Mouse (Mus musculus): ENCODE measurements around the gene Lrrc74a. TPM values are rescaled to one million over a fixed set of nuclear protein-coding genes. Genes with fewer than 3 reads are reported as not detected.

Lrrc74a gene
- not detected for total RNA-seq (2021)
- long read RNA-seq, experiment 1: 0 reads
- long read RNA-seq, experiment 2: 0 reads

DNA sequence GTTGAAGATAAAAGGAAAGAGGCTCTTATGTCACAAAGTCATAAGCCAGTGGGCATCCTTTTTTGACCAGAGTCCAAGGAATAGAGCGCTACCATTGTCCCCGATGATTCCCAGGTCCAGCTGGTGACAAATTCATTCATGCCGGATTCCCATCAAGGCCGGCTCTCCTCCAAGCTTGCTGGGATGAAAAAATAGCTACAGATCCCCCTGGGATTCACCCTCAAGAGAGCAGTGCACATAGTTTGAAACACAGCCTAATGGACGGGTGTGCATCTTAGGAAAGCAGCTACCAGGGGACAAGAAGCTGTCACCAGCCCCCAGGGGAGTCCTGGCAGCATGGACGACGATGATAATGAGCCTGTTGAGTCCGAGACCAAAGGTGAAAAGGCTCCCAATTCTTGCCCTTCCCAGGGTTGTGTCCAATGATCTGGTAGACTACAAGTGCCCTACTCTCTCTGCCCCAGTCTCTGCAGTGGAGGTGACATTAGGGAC, at the start of gene Lrrc74a:
TSS of gene Lrrc74a (plus strand) at position 51 of the 492 bp plus-strand sequence.
- DNase-seq (ENCODE audit: low spot score): no peak

DNA sequence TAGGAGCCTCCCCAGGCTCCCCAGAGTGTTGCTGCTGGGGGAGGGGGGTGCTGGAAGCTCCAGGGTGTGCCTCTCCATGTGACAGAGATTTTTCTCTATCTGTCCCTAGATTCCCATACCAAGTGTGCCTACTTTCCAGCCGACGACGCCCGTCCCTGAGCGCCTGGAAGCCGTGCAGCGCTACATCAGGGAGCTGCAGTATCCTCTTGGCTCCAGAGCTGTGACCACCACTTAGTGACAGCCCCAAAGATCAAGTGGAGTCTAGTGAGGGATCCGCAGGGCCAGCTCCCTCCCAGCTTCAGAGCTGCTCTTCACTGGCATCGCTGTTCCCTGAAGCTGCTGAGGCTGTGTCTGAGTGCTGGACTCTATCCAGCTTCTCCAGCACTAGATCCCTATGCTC, 48.9 kb upstream of the Lrrc74a start:
- DNase-seq (ENCODE audit: low spot score): no peak

DNA sequence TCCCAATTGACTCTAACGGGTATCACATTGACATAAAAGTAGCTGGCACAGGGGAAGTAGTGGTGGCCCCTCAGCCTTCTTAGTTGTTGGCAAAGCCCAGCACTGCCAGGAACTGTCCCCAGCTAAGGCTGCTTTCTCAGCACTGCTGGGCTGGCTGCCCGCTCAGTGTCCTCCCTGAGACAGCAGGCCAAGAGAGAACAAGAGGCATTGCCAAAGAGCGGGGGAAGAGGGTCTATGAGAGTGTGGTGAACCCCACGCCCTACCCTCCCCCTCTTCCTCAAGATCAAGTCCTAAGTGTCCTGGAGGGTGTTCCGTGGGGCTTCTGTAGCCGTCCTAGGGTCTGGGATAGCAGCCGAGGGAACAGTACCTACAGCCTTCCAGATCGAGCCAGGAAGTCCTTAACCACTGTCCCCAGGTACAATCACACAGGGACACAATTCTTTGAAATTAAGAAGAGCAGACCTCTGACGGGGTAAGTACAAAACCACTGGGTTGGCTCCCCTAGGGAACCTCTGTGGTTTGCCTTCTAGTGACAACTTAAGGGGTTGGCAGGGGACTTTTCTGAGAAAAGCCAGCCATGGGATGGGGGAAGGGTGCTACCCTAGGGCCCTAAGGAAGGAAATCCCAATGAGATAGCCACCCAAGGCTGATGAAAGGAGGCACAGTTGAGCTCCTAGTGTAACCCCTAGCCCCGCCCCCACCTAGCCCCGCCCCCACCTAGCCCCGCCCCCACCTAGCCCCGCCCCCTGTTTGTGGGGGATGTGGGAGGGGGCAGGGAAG, 47.4 kb upstream of the Lrrc74a start:
- DNase-seq (ENCODE audit: low spot score): no peak

DNA sequence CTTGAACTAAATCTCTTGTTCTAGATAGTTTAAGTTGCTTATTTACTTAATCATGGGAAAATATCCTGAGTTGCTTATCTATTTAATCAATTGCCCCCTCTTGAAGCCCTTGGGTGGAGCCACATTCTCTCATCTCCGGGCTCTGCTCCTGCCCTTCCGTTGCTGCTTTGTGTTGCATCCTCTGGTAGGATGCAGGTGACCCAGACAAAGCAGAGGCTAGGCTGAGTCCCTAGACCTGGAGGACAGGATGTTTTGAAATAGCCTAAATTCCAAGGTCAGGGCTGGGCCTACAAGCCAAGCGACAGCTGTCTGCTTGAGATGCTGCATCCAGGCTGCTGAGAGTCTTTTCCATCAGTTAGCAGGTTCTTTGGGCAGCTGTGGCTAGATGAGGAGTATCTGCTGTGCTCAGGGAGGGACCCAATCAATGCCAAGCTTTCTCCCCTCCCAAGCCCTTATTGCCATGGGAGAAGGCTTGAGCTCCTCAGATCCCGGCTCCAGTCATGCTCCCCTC, 46.7 kb upstream of the Lrrc74a start:
- no peak for DNase-seq (ENCODE audit: low spot score)

DNA sequence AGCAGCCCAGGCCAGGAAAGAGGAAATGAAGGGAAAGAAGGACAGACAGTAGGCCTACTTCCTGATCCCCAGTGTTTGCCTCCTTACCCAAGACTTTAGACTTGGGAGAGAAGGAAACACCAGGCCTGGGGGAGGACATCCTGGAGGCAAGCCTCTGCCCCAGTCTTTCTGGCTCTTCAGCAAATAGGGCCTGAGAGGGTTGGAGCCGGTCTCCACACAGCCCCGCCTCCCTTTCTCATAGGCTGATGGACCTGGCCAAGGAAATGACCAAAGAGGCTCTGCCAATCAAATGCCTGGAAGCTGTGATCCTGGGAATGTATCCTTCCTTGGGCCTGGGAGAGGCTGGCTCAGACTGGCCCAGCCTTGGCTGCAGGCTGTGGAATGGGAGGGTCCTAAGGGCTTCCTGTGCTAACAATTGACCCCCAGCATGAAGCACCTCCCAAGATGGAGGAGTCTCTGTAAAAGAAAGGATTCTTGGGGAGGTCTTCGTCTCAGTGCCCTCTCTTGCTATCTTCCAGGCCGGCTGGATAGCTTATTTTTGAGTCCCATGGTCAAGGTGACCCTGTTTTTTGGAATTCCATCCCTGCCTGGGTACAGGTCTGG, 46.1 kb upstream of the Lrrc74a start:
- no peak for DNase-seq (ENCODE audit: low spot score)

DNA sequence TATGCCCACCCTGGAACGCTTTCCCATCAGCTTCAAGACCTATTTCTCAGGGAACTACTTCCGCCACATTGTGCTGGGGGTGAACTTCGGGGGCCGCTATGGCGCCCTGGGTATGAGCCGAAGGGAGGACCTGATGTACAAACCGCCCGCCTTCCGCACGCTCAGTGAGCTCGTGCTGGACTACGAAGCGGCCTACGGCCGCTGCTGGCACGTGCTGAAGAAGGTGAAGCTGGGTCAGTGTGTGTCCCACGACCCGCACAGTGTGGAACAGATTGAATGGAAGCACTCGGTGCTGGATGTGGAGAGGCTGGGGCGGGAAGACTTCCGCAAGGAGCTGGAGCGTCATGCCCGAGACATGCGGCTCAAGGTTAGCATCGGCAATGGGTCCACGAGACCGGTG, 45.3 kb upstream of the Lrrc74a start:
- DNase-seq (ENCODE audit: low spot score): no peak

DNA sequence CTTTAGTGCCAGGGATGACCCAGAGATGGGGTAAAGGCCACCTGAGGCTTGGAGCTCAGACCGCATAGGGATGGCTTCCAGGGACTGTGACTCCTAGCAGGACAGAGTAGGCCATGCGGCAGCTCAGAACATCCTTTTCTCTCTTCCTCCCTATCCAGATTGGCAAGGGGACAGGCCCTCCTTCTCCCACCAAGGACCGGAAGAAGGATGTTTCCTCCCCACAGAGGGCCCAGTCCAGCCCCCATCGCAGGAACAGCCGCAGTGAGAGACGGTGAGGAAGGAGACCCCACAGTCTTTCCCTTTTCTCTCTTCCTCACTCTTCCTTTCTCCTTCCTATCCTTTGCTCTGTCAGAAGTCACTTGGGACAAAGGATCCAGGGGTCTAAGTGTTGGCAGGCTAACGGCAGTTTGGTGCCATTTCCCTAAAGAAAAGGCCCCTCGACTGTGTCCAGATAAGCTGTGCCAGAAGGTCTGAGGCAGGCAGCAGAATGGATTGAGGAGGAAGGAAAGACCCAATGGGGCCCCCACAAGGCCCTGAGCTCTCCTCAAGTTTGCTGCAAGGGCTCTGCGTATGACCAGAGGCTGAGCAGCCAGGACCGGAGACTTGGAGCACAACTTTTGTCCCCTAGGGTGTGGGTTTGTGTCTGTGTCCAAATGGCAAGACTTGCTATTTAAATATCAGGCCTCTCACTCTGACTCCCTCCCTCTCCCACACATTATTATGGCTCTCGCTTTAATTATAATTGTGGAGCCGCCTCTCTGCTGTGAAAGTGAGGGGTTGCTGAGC, 43.3 kb upstream of the Lrrc74a start:
- DNase-seq (ENCODE audit: low spot score): no peak

DNA sequence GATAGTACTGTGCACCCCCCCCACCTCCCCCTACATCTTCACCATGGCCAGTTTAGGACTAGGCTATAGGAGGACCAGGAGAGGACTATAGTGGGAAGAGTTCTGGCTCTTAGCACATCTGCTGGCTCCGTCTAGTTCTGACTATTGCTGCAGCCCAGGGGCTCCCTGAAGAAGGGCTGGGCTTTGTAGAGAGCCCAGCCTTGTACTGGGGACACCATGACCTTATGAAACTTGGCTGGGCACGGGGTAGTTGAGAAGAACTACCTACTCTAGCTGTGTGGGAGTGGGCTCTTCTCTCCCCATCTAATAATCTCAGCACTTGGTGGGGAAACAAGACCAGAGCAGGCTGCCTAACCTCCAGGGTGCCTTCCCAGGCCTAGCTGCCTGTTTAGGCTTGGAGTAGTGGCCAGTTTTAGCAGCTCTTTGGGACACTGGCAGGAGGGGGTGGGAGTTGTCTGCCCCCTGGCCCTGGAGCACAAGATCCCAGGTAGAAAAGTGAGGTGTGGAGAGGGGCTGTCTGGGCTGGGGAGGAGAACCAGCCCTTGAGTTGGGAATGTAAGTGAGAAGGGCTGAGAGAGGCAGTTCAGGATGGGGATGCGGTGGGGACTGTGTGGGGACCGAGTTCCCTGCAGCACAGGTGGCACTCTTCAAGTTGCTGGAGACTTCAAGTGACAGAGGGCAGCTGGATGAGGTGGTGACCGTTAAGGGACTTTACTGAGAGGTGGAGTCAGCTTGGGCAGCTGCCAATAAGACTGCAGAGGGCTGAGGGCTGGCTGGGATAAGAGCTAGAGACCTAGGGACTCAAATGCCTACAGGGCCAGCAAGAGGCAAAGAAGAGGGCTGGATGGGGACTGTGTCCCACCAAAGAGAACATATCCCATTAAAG, 41.5 kb upstream of the Lrrc74a start:
- no peak for DNase-seq (ENCODE audit: low spot score)

DNA sequence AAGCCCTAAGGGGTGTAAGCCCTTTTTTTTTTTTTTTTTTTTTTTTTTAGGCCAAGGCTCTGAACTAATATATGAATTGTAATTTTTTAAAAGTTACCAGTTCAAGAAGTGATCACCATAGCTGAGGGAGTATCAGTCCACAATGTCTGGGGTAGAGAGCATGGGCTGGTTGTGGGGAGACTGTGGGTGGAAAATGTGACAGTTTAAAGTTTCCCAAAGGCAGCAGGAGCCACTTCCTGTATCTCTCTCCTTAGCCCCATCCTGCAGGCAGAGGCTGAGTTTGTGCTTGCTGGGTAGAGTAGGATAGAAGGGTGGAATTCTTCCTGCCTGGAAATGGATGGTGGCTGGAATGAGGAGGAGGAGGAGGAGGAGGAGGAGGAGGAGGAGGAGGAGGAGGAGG, 40.8 kb upstream of the Lrrc74a start:
- no peak for DNase-seq (ENCODE audit: low spot score)

DNA sequence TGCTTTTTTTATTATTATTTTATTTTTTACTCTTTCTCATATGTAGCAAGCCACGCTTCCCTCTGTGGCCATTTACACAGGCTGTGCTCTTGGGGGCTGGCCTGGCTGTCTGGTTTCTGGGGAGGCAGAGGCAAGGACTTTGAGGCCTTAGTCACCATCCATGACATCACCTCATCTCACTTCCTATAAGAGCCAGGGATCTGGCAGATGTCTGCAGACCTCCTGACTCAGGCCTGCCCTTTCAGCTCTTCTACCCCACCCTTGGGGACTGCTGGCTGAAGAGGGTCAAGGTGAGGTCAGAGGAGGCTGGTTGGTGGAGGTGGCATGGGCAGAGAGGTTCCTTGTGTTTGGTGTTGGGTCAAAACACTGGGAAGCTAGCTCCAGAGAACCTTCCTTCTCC, 39.7 kb upstream of the Lrrc74a start:
- DNase-seq (ENCODE audit: low spot score): no peak

DNA sequence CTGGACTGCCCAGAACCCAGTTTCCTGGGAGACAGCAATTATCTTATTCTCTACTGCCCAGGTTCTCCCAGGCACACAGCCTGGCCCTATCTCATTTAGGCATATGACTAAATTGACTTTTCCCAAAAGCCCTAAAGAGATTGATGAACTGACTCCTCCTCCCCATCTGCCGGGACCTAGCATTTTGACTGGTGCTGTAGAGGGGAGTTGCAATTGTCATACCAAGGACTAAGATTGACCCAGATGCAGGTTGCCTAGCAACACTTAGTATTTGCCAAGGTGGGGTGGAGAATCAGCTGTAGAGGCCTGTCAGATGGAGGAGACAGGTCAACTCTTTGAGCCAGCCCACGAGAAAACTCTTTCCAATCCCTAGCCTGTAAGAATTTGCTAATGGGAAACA, 36.2 kb upstream of the Lrrc74a start:
- no peak for DNase-seq (ENCODE audit: low spot score)

DNA sequence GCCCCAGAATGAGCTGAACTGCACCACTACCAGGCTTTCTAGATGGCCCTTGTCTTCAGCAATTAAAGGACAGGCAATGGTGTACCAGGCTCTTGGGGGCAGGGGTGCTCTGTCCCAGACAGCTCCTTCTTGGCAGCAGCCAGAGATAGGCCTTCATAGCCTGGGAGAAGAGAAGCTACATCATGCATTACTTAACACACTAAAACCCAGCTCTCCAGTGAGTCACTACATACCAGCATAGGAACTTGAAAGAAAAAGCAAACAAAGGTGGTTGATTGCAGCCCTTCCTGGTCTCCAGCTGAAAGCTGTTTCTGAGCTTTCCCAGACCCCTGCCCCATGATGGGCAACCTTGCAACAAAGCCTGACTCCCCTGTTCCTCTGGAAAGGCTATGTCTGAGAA, 35.6 kb upstream of the Lrrc74a start:
- no peak for DNase-seq (ENCODE audit: low spot score)

DNA sequence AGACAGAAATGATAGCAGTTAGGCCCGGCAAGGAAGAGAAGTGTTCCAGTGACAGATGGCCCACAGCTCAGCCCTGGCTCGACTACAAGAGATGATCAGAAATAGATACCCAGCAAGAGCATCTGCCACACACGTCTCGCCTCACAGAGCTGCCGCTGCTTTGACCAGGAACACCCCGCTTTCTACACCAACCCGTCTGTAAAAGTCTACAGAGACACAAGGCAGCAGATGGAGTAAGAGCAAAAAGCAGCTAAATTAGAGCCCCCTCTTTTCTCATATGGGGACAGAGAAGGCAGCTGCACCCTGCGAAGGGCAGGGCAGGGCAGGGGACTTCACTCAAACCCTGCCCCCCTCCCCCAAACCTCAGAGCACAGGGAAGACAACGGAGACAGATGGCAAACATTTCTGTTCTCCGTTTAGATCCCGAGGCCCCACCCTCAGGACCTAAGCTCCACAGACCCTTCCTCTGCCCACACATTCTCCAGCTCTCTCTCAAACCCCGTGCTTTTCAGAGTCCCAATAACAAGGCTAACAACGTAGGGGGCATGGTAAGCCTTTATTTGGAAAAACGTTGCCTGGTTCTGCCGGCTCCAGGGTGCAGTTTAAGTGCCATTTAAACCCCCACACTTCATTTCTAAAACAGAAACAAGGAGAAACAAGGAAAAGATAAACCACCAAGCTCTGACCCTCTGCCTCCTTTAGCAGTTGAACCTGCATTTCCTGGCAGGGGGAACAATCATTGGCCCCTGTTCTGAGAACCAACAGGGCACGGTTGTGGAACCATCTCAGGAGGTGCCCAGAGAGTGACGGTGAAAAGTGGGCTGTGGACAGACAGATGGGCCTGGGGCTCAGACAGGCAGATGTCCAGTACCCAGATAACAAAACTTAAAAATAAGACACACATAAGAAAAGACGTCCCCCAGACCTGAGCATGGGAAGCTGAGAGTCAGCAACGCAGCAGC, 33.9 kb upstream of the Lrrc74a start:
- DNase-seq (ENCODE audit: low spot score): no peak

DNA sequence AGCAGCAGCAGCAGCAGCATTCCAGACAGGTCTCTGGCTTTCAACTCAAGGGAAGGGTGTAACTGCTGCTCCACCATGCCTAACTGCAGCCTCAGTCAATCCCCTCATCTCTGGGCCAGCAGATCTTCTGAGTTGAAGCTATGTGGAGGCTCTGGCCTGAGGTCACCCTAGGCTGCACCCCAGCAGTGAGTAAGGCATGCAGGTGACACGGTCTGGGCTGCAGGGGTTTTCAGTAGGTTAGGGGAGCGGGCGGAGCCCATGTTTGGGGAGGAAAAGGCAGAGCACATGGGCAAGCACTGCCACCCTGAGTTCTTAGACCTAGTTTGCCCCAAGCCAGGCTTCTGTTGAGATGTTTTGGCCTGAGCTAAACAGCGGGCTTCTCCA, 33.2 kb upstream of the Lrrc74a start:
- no peak for DNase-seq (ENCODE audit: low spot score)

DNA sequence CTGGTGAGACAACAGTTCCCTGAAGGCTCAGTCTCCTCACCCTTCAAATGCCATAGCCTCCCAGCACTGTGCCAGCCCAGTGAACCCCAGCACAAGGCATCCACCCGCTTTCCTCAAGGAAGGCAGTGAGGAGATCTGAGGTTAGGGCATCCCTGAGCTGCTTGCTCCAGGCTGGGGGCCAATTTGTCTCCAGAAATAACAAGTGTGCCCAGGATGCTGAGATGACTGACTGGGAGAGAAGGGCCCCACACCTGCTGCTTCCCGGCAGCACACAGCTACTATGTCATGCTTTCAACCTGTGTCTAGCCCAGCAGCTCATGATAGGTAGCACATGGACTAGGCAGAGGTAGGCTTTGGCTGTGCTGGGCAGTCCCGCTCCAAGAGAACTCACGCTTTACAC, 32.7 kb upstream of the Lrrc74a start:
- DNase-seq (ENCODE audit: low spot score): no peak

DNA sequence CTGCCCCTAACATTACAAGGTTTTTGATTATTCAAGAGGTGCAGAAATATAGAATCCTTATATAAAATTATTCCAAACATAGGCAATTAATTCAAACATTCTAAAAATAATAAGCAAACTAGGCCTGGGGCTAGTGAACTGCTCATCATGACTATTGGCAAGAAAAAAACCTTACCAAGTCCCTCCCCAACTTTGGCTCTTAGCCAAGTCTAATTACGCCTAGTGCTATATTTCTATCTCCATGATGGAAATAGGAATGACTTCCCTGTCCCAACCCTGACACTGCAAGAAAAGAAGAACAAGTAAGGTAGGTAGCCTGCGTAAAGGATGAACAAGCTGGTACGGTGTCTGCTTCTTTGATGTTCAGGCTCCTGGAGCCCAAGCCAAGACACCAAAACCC, 31.5 kb upstream of the Lrrc74a start:
- DNase-seq (ENCODE audit: low spot score): no peak

DNA sequence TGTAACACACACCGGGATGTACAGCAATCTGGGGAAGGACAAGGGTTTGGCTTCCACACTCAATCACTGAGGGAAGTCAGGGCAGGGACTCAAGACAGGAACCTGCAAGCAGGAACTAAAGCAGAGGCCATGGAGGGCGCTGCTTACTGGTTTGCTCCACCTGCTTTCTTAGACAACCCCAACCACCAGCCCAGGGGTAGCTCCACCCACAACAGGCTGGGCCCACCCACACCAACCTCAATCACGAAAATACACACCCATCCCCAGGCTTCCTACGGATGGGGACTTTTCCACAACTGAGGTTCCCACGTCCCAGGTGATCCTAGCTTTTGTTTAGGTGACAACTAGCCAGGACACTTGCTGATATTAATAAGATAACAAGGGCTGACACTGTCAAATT, 28.3 kb upstream of the Lrrc74a start:
- DNase-seq (ENCODE audit: low spot score): no peak

DNA sequence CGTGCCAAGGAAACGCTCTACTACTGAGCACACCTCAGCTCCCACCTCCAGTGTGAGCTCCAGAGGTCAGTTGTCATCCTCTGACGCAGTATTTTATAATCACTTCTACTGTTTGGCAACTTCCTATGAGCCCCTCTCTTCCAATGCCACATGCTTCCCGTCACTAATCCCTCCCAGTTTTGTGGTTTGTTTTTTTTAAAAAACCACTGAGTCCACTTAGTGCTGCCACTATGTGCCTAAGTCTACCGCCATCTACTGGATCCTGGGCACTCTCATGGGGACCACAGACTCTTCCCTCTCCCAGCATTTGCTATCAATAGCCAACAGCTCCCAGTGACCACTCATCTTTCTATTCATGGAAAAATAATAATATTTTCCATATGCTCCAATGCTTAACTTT, 20.1 kb upstream of the Lrrc74a start:
- no peak for DNase-seq (ENCODE audit: low spot score)

DNA sequence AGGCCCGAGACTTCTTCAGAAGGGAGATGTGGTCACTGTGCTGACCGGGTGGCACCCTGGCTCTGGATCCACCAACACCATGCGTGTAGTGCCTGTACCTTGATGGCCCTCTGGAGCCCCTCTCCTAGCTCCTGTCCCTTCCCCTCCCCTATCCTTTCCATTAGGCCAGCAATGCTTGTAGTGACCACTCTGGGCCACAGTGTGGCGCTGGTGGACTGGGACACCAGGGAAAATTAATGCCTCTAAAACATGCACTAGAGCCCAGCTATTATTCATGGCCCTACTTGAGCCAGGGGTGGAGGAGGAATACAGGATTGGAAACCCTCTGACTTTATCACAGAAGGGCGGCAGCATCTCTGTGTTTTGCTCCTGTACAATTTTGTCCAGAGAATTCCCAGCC, 18.8 kb upstream of the Lrrc74a start:
- peak; percentile 69 for DNase-seq (ENCODE audit: low spot score)

DNA sequence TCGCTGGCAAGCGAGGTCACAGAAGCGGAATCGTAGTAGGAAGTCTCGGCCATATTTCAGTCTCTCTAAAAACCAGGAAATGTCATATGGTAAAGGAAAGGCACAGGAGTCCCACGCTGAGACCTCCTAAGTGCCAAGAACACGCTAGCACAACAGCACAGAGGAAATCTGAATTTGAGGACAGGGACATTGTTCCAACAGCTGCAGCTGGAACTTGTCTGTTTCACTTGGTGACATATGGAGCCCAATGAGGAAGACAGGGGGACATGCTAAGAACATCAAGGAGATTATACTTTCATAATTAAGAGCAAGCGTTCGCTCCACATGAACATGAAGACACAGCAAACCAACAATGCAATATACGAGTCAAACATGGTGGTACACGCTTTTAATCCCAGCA, 17.2 kb upstream of the Lrrc74a start:
- DNase-seq (ENCODE audit: low spot score): no peak

All from gastrocnemius, adult 18-20 months (tissue).